Mouse (Mus musculus) gastrocnemius, adult 18-20 months (tissue): ENCODE results near the gene Dmp1. TPM values are rescaled to one million over a fixed set of nuclear protein-coding genes. Genes with fewer than 3 reads are reported as not detected.

Source experiments
- DNase-seq: peaks from one replicate; pipeline ENCODE4 v3.0.0; 2021; ENCODE audit warnings: low spot score
- long read RNA-seq, 2 experiments: library from polyadenylated mRNA; stranded (forward); transcript quantifications; one replicate each; pipeline ENCODE4 v2.0.0; 2021
- total RNA-seq, 2 experiments: library from RNA; stranded (reverse); gene quantifications; 2 replicates each; pipeline ENCODE4 v1.2.3; 2021

Gene Dmp1
- under 1 TPM; 0.71 to 0.88 TPM for total RNA-seq
- long read RNA-seq, experiment 1, partial matches to known transcripts, result 0 of 2 reads
- long read RNA-seq, experiment 1, other reads (novel, unspliced or antisense), result 0 of 2 reads
- long read RNA-seq, experiment 2, result 0 reads

DNA sequence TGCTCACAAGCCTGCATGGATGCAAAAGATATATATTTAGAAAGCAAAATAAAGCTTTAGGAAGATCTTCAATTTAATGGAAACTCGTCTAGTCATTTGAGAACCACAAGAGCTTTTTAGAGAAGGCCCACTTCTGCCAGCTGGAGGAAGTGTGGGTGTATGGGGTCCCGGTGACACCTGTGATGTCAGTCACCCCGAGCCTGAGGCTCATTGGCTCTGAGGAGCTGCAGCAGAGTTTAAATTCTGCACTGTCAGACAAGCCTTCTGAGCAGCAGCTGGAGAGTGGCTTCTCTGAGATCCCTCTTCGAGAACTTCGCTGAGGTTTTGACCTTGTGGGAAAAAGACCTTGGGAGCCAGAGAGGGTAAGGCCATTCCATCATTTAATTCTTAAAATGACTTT, at the start of gene Dmp1:
Gene Dmp1, plus strand, starts transcription at position 263 of the 400 bp plus-strand sequence.
- no peak for DNase-seq

DNA sequence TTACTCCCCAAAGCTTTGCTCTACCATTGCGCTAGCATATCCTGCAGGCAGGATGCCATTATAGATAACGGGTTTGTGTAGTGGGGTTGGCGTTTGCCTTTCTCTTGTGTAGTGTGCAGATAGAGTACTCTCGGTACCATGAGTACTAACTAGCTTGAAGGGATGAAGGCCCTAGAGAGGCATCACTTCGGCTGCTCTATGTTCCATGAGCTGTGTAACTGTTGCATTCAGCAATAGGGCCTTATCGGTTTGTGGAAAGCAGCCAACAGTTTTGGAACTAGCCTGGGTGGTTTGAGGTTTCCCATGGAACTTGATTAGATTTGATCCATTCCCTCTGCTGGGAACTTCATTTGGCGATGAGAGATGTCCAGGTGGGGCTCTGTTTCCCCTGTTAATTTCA, 44.7 kb upstream of the Dmp1 start:
- DNase-seq, result no peak

DNA sequence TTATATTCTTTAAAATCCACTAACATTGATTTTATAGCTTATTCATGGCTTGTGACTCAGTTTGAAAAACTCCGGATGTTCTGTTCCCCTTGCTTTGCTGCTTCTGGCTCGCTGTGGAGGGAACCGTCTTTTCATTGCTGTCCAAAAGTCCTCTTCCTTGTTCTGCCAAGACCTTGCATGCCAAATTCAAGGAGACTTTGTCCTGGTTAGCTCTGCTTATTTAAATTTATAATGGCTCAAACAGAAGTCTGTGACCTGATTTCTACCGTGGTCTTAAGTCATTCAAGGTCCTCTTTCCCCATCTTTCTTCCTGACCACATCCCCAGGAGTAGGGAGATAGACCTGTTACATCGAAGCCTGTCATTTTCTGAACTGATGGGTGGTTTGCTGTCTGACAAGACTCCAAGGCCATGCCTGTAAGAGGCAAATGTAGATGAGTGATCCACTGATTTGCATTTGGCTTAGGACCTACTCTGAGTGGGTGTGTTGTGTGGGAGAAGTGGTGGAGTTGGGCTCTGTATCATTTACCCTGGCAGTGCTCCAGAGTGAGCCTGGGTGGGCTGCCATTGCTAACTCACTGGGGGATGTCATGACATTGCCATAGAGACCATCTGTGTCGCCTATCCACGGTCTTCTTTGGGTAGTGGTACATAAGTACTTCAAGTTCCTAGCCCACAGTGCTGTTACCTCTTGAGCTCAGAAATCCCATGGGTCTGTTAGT, 43.9 kb upstream of the Dmp1 start:
- DNase-seq, result peak; percentile 32

DNA sequence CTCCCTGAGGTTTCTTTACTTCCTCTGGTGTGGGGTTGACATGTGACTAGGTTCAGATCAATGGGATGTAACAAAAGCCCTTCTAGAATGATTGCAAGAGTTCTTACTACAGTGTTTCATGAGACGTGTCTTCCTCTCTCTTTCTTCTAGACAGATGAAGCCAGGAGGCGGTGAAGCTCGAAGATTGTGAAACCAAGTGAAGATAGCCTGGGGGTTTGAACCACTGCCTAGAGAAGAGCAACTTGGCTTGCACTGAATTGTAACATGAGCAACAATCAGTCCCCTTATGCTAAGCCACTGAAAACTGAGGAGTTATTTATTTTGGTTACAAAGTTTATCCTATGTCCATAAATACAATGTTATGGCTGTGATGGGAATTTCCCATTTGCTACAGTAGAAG, 41.8 kb upstream of the Dmp1 start:
- DNase-seq, result no peak

DNA sequence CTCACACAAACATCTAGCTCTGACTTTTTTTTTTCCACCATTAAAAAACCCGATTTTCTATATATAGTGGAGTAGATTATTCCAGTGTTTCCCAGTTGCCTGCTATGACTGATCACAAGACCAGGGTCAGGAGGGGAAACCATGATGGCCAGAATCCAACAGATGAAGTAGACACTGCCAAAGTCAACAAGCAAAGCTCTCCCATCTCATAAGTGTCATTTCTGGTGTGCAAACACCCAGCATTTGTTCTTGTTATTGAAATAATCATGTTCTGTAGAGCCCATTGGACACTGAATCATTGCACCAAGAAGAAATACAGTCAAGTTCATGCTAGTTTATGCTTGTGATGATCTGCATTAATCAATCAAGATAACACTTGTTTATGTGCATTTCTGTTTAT, 41.0 kb upstream of the Dmp1 start:
- DNase-seq, result peak; percentile 34

DNA sequence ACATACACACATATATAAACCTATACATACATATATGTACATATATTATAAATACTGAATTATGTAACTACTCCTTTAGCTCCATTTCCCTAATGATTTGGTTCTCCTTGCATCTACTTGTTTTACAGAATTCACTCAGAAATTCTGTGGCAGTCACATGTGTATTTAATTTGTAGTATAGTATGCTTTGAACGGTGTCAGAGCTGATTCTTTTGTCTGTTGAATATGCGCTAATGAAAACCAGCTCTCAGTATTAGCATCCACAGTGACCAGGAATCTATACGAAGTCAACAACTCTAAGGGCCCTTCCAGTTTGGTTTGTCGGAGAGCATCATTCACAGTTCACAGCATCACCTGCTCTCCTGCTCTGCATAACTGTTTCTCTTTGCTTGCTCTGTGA, 38.9 kb upstream of the Dmp1 start:
- DNase-seq, result no peak

DNA sequence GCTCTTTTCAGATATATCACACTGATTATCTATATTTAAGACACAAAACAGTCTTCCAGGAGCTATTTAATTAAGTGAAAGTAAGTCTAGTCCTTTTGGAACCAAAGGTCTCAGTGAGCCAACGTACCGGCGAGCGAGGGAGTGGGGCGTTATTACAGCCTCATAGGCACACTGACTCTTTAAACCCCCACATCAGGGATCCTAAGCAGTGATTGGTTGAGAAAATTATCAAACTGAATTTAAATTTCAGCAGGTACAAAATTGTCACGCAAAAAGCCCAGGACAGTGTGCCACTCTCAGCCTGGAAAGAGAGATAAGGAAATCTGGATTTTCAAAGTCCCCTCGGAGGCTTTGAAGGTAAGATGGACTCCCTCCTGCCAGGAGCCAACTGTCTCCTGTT, 32.0 kb upstream of the Dmp1 start, which contains the start of gene Dspp:
Gene Dspp, plus strand, starts transcription at position 301 of the 400 bp plus-strand sequence.
- no peak for DNase-seq

DNA sequence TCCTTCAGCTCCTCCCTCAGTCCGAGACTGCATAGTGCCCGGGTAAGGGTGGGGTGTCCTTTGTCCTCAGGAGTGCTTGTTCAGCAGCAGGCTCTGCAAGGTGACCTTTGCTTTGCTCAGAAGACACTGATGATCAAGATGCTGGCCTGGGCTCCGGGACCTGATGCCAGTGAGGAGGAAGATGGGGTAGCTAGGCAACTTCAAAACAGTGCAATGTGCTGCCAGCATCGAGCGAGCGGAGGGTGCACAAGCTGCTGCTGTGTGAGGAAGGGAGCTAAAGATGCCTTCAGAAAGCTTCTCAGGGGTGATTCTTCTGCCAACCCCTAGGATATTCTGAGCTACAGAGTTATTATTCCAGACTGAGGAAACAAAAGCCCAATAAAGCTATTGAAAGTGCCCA, 29.3 kb upstream of the Dmp1 start:
- DNase-seq, result no peak

DNA sequence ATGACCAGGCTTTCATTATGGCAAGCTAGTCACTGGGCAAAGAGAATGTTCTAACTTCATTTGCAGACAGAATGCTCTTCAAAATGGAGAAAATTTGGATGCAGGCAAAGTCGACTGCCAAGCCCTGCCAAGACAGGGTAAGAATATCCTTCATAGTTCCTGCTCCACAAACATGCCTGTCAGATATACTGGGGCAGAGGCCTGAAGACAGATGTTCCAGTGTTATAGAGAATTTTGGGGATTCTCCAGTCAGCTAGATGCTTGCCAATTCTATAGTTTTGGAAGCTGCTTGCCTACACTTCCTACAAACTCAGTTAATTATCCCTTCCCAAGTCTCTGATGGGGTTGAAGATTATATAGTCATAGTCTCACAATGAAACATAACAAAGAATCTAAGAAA, 18.7 kb upstream of the Dmp1 start:
- no peak for DNase-seq

DNA sequence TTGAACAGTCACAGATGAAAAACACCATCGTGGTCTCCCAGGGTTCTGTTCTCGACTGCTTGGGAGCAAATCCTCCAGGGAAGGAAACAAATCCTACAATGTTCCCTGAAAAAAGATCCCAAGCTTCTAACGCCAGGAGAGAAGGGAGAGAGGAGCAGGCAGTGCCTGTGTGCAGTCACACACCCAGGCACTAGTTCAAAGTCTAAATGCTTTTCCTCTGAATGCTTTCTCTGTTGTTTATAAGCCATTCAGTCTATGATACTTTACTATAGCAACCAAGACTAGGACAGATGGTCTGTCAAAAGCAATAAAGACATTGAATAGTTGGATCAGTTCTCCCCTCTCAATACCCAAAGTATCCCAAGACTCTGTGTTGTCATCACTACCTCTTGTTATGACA, 15.1 kb upstream of the Dmp1 start:
- no peak for DNase-seq

DNA sequence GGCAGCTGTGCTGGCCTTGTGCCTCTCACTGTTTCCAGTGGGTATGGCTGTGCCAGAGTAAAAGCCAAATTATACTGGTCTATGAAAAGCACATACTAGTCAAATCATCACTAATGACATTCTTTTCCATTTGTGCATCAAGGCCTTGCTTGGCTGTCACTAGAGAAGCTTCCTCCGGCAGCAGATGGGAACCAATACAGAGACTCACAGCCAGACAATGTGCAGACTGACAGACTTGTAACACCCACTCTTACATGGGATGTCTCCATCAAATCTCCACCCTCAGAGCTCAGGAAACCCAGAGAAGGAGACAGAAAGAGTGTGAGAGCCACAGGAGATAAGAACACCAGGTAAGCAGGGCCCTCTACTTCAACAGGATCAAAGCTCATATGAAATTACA, 7.3 kb upstream of the Dmp1 start:
- no peak for DNase-seq

DNA sequence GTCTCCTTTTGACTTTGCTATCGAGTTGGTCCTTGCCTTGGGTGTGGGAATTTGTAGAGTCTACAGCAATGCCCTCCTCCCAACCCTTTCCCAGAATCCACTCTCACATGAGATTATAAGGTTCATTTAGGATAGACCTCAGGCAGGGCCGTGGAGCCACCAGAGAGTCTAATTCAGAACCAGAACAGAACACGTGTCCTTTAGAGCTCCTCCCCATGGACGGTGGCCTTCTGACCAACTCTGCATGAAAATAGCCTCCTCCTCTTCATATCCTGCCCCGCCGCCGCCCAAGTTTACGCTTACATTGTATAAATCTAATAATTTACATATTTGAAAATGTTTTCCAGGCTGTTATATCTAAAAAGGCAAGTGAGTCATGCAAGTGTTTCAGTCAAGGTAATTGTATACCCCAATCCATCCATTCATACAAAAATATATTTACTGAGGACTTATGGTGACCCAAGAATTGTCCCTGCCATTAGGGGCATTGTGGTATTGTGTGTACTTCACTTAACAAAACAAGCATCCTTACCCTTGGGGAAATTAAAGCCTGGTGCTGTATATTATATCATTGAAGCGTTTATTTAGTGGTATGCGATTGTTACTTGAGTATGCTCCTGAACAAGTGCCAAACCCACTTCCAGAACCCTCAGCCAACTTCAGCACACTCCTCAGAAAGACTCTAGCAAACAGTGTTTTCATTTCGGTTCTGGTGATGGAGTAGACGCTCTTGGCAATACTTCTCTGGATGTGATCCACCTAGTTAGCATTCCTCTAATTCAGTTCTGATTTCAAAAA, 1.1 kb upstream of the Dmp1 start:
- DNase-seq, result no peak

DNA sequence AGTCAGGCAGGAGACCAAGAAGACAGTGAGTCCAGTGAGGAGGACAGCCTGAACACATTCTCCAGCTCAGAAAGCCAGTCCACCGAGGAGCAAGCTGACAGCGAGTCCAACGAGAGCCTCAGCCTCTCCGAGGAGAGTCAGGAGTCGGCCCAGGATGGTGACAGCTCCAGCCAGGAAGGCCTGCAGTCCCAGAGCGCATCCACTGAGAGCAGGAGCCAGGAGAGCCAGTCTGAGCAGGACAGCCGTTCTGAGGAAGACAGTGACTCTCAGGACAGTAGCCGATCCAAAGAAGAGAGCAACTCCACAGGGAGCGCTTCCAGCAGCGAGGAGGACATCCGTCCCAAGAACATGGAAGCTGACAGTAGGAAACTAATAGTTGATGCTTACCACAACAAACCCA, 10.1 kb downstream of the Dmp1 start:
- DNase-seq, result no peak

DNA sequence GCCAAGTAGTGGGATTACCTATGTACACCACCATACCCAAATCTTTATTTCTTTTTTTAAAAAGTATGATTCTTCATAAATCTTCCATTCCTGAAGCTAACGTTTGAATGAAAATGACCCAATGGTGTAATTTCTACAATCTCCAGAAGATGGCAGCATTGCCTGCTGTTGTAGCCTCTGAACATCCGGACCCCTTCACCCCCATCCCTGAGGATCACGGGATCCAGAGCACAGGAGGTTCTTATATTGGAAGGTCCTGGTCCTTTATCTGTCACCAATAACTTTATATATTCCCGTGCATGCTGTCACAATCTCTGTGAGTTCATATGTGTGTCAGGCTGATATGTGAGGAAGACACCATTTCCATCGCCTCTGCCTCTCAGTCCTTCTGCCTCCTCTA, 16.5 kb downstream of the Dmp1 start:
- DNase-seq, result peak; percentile 43

DNA sequence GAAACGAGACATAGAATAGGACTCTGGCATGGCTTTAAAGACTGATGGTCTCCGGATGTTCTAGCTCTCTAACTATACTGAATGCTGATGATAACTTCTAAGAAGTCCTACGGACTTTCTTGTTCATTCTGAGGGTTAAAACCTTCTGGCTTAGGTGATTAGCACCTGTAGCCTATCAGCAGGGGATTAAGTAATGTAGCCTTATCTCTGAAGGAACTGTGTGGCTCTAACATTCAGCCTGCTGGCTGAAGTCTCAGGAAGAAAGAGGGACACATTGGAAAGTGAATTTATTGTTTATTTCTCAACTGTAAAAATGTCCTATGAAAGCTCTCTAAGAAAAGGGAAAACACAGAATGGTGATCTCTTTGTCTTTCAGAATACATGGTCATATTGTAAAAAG, 21.9 kb downstream of the Dmp1 start:
- no peak for DNase-seq

DNA sequence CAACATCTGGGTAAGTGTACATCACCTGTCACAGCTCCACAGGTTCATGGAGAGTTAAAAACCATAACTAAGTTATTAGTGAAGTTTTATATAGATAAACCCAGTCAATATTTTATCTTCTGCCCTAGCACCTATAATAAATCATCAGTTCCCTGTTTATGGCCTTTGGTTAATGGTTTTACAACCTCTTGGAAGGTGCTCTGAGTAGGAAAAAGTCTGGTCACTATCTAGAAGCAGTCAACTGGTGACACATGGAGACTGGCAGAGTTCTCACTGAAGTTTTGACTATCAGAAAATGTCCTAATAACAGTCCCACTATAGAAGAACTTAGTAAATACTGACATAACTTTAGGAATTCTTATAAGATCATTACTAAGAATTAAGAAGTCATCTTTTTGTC, 22.3 kb downstream of the Dmp1 start:
- no peak for DNase-seq

DNA sequence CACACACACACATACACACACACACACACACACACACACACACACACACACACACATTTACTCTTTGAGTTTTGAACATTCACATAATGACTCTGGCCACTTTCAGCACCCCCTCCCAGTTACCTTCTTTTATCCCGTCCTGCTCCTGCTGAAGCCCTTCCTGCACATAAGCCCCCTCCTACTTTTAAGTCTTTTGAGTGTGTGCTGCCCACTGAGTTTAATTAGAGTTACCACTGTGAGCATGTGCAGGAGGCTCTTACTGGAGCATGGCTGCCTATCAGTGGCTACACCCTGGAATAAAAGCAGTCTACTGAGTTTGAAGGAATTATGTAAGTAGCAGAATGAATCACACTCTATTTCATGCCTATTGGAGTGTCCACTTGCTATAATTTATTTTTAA, 26.1 kb downstream of the Dmp1 start:
- no peak for DNase-seq

DNA sequence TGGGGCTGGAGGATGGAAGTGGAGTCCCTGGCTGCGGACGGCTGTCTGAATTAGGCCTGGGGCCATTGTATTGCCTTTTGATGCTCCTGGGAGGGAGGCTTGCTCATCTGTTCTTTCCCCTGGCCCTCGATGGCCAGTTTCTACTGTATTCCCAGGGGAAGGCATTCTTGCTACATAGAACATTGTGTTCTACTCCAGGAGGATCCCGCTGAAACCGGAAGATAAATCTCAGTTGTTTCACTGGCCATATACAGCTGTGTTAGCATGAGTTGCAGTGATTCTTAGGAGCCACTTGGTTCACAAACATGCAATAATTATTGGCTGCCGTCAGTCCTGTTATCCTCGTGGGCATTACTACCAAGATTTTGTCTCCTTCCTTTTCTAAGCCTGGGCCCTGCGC, 34.3 kb downstream of the Dmp1 start:
- peak; percentile 66 for DNase-seq

DNA sequence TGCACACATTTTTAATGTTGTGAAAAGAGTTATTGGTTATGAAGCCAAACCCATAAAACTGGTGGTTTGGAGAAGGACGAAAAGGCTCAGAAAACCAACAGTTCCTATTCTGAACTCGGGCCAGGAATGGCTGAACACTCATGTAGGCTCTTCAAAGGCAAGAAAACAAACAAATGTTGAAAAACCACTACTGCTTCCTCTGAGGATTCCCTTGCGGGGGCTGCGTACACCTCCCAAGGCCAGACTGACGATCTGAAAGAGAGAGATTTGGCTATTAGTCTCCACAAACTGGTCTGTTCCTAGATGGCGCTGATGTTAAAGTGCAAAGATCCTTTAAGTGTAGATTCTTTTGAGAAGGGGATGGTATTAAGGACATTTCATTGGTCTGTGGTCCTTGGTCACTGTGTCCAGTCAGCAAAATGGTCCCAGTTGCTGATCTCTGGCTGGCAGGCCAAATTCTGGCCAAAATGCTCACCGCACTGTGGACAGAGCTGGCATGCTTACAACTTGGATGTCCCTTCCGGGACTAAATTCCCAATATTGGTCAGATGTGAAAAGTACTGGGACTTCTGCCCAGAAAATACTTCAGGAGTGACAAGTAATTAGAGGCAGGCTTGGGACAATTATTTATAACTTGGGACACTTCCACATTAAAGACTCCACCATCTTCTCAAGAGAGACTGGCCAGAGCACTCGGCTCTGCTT, 37.4 kb downstream of the Dmp1 start:
- peak; percentile 71 for DNase-seq

DNA sequence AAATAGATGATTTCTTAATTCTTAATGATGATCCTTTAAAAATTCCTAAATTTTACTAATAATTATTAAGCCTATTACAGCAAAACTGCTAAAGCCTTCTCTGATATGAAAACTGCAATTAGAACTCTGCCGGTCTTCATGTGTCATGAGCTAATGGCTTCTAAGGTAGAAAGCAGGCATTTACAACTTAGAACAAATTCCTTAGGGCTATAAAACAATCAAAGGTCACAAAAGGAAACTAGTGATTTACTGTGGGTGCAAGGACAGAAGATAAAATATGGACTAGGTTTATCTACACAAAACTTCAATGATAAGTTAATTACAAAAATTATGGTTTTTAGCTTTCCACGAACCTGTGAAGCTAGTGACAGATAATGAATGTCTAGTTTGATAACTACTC, 41.8 kb downstream of the Dmp1 start:
- DNase-seq, result no peak

DNA sequence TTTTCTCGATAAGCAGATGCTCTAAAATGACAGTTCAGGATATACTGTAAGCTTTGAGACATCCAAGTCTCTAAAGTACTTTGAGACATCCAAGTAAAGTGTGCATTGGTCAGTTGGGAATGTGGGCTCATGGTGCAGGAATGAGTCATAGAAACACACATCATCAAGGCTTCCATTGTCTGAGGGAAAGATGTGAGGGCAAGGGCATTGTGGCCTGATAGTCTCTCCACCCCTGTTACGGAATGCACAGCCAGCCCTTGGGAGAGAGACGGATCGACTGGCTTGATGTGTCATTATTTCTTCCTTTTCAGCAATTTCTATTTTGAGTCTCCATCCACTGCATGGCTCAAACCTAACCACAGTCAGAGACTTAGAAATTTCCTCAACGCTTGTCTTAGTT, 49.4 kb downstream of the Dmp1 start:
- DNase-seq, result no peak

DNA sequence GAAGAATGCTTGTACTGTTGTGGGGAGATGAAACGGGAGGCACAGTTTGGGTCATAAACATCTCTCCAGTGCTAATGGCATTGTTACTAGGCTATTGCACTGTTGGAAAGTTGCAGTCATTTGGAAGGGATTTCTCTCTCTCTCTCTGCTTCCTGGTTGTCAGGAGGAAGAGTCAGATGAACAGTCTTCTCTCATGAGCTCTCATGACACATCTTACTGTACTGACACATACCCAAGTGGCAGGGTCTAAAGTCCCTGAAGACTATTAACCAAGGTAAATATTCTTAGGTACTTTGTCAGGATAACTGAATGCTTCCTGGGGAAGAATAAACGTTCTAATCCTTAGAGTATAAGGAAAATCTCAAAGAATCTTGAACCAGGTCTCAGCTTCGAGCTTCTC, 54.2 kb downstream of the Dmp1 start:
- DNase-seq, result no peak
